Mouse (Mus musculus) midbrain, embryonic 14.5 days (tissue): ENCODE results near the gene Srgap2. TPM values are rescaled to one million over a fixed set of nuclear protein-coding genes. Genes with fewer than 3 reads are reported as not detected.

Experiments used
- ATAC-seq: fragments of 200-750 bp; cut with Nextera tagmentation; 2 replicates; pipeline ENCODE4 v1.8.0; 2017; ENCODE audit warnings: moderate number of reproducible peaks, moderate library complexity; ENCODE audit not compliant: low FRiP score, low TSS enrichment
- DNase-seq: peaks from one replicate; pipeline ENCODE4 v3.0.0-alpha.2; 2015
- H3K27ac ChIP-seq: fragments of 300-500 bp; sonication (generic); replicated peaks from 2 replicates; pipeline ENCODE4 v1.5.1; 2014; ENCODE audit warnings: mild to moderate bottlenecking, low read depth, low read length, moderate library complexity
- H3K27me3 ChIP-seq: fragments of 300-500 bp; sonication (generic); 2 replicates; pipeline ENCODE4 v1.6.1; 2014; ENCODE audit warnings: low read length, control low read depth, mixed read lengths; ENCODE audit not compliant: control insufficient read depth, insufficient read depth
- H3K36me3 ChIP-seq: fragments of 300-500 bp; sonication (generic); 2 replicates; pipeline ENCODE4 v1.6.1; 2014; ENCODE audit warnings: low read length, control low read depth; ENCODE audit not compliant: control insufficient read depth, insufficient read depth
- H3K4me1 ChIP-seq: fragments of 300-500 bp; sonication (generic); 2 replicates; pipeline ENCODE4 v1.6.1; 2014; ENCODE audit warnings: mild to moderate bottlenecking, antibody characterized with exemption, low read length, control low read depth; ENCODE audit not compliant: control insufficient read depth, insufficient read depth
- H3K4me2 ChIP-seq: fragments of 300-500 bp; sonication (generic); 2 replicates; pipeline ENCODE4 v1.6.1; 2014; ENCODE audit warnings: mild to moderate bottlenecking, low read length, moderate library complexity
- H3K4me3 ChIP-seq: fragments of 300-500 bp; sonication (generic); replicated peaks from 2 replicates; pipeline ENCODE4 v1.5.1; 2014; ENCODE audit warnings: low read depth, low read length
- H3K9ac ChIP-seq: fragments of 300-500 bp; sonication (generic); replicated peaks from 2 replicates; pipeline ENCODE4 v1.6.1; 2014; ENCODE audit warnings: mild to moderate bottlenecking, low read length, moderate library complexity
- H3K9me3 ChIP-seq: fragments of 300-500 bp; sonication (generic); 2 replicates; pipeline ENCODE4 v1.6.1; 2016; ENCODE audit warnings: low read length, control low read depth, mixed read lengths; ENCODE audit not compliant: control insufficient read depth
- WGBS: fragments of 180-500 bp; shearing (Covaris S2); extraction: QIAGEN DNeasy Blood & Tissue Kit; methylation state at CpG from one replicate; pipeline ENCODE4 v1.1.7; 2014; 5-methylcytosine and 5-hydroxymethylcytosine counted together
- polyA plus RNA-seq: library from polyadenylated mRNA; unstranded; fragments of >200 nt; fragmentation: Nextera tagmentation; extraction: Ambion mirVana; gene quantifications from 2 replicates; pipeline ENCODE4 v1.2.1, GENCODE M21; 2014

Srgap2 gene
- polyA plus RNA-seq, 1 experiment from 2014 or later: 30.8 TPM

DNA sequence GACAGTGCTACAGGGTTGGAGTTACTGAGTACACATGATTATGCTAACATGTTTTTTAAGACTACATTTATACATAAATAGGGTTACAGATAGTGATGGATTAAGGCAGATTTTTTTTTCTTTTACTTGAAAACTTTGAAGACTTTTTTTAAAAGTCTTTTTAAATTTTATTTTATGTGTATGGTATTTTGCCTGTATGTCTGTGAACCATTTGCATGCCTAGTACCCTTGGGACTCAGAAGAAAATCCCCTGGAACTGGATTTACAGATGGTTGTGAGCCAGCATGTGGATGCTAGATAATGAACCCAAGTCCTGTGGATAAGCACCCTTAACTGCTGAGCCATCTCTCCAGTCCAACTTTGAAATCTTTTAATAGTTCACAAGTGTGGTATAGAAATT, 26.3 kb upstream of the Srgap2 start:
- Histone ChIP-seq H3K9ac (no peak overlapping the region), H3K36me3 (no peaks in the 10 kb centered on the region), H3K4me1 (peaks cover 8% of the 10 kb centered on the region; the same call in 1 of the 2 replicates), H3K27ac (no peak overlapping the region), H3K4me2 (no peak overlapping the region), H3K27me3 (no peaks in the 10 kb centered on the region), H3K4me3 (no peak overlapping the region), H3K9me3 (no peaks in the 10 kb centered on the region)
- DNase-seq (no peak), ATAC-seq (no peak)

- no peak overlapping the region for H3K27ac ChIP-seq
- 94% methylated on average over 2 of the region's 2 CpGs for WGBS
- peaks cover 8% of the 10 kb centered on the region; the same call in 1 of the 2 replicates for H3K4me1 ChIP-seq
- no peak for ATAC-seq
- no peak overlapping the region for H3K4me2 ChIP-seq
- no peak overlapping the region for H3K4me3 ChIP-seq
- H3K36me3 ChIP-seq: no peaks in the 10 kb centered on the region
- H3K9ac ChIP-seq: no peak overlapping the region
- no peak for DNase-seq
- no peaks in the 10 kb centered on the region for H3K9me3 ChIP-seq
- no peaks in the 10 kb centered on the region for H3K27me3 ChIP-seq
Observed at GRCm38 (mm10) chr1:131551956-131552355, 24.8 kb upstream of the Srgap2 start.

- no peak overlapping the region for H3K4me3 ChIP-seq
- H3K9ac ChIP-seq: no peak overlapping the region
- H3K4me1 ChIP-seq: 0 out of 2 replicates have a peak, but pooled peaks cover 2% of the 10 kb centered on the region
- no peak overlapping the region for H3K4me2 ChIP-seq
- ATAC-seq (no peak), DNase-seq (peak; percentile 70)
- no peaks in the 10 kb centered on the region for H3K27me3 ChIP-seq
- no peak overlapping the region for H3K27ac ChIP-seq
- H3K9me3 ChIP-seq: no peaks in the 10 kb centered on the region
- 26% methylated on average over 8 of the region's 8 CpGs for WGBS
- H3K36me3 ChIP-seq: no peaks in the 10 kb centered on the region
Observed at GRCm38 (mm10) chr1:131548494-131549365, 21.6 kb upstream of the Srgap2 start.

DNA sequence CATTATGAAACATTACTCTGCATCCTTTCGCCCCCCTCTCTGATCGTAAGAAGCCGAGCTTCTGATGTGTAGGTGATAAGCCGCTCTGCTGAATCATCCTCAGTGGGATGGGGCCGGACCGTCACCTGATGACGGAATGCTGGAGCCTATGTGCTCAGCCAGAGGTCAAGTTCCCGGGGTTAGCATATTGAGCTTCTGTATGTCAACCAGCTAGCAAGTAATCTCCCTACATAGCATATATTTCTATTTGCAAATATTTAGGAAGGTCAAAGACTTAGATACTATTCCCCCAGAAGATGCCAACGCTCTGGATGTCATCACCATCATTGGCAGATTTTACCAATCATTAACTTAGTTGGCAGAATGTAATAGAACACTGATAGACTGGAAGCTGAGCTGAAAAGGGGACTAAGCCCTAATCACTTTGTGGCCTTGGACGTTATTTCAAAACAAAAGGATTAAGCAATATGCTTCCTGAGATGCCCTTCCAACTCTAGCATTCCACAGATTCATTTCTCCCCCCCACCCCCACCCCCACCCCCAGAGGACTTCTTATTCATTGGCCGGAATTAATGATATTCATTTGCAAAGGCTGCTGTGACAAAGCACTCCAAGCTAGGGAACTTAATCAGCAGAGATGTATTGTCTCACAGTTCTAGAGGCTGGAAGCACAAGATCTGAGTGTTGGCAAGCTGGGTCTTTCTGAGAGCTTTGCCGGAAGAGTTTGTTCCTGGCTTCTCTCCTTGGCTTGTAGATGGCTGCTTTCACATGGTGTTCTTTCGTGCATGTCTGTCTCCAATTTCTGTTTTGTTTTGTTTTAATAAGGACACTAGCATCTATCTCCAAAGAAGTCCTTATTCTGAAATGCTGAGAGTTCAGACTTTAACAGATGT, 19.9 kb upstream of the Srgap2 start:
- ATAC-seq (no peak), DNase-seq (no peak)
- 82% methylated on average over 13 of the region's 13 CpGs for WGBS

GRCm38 (mm10) chr1:131543886-131544565, 16.9 kb upstream of the Srgap2 start:
- no peak overlapping the region for H3K4me3 ChIP-seq
- no peak for DNase-seq
- no peak overlapping the region for H3K4me2 ChIP-seq
- ATAC-seq: no peak
- H3K27ac ChIP-seq: no peak overlapping the region
- WGBS: 87% methylated on average over 7 of the region's 7 CpGs
- H3K27me3 ChIP-seq: no peaks in the 10 kb centered on the region
- H3K9ac ChIP-seq: no peak overlapping the region
- H3K36me3 ChIP-seq: no peaks in the 10 kb centered on the region
- 0 out of 2 replicates have a peak, but pooled peaks cover 6% of the 10 kb centered on the region for H3K4me1 ChIP-seq
- H3K9me3 ChIP-seq: no peaks in the 10 kb centered on the region

More for the DNA sequence above, 19.9 kb upstream of the Srgap2 start:
- no peak overlapping the region for H3K27ac ChIP-seq
- H3K9me3 ChIP-seq: no peaks in the 10 kb centered on the region
- no peak overlapping the region for H3K9ac ChIP-seq
- H3K27me3 ChIP-seq: no peaks in the 10 kb centered on the region
- H3K4me1 ChIP-seq: 0 out of 2 replicates have a peak, but pooled peaks cover 2% of the 10 kb centered on the region
- H3K36me3 ChIP-seq: no peaks in the 10 kb centered on the region
- no peak overlapping the region for H3K4me3 ChIP-seq
- H3K4me2 ChIP-seq: no peak overlapping the region

DNA sequence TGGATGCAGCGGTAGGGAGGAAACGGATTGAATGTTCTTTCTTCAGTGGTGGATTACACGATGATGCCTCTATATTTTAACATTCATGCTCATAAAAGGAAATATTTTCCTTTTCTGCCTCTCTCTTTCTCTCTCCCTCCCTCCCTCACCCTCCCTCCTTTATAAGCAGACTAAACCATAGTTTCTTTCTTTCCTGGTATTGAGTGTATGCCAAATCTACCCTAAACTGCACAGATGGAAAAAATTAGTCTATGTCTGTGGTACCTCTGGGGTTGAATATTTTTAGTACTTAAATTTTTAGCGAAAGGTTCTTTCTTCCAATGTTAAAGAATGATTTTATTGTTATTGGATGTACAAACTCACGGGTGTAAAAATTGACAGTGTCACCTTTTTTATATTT, 14.8 kb upstream of the Srgap2 start:
- 0 out of 2 replicates have a peak, but pooled peaks cover 4% of the 10 kb centered on the region for H3K4me1 ChIP-seq
- no peaks in the 10 kb centered on the region for H3K9me3 ChIP-seq
- H3K36me3 ChIP-seq: no peaks in the 10 kb centered on the region
- WGBS: 93% methylated on average over 5 of the region's 5 CpGs
- H3K9ac ChIP-seq: no peak overlapping the region
- no peak overlapping the region for H3K27ac ChIP-seq
- H3K4me3 ChIP-seq: no peak overlapping the region
- H3K4me2 ChIP-seq: no peak overlapping the region
- ATAC-seq (no peak), DNase-seq (no peak)
- H3K27me3 ChIP-seq: no peaks in the 10 kb centered on the region

DNA sequence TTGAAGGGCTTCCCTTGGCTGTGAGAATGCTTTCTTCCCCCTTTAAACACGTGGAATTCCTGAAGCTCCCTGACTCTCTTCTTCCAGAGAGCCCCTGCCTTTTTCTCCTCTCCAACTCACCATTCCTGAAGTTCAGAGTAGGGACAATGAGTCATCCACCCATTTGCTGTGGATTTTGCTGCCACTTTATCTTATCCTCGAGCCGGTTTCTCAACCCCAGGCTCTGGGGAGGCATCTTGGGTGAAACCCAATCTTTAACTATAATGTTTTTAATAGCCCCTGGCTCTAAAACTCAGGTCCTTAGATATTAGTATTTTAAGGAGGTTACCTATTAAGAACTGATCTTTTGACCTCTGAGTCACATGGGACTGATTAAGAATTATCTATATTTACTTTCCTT, 14.3 kb upstream of the Srgap2 start:
- Histone ChIP-seq H3K27ac (no peak overlapping the region), H3K9ac (no peak overlapping the region), H3K4me3 (no peak overlapping the region), H3K27me3 (no peaks in the 10 kb centered on the region), H3K36me3 (no peaks in the 10 kb centered on the region), H3K4me2 (no peak overlapping the region), H3K9me3 (no peaks in the 10 kb centered on the region), H3K4me1 (0 out of 2 replicates have a peak, but pooled peaks cover 4% of the 10 kb centered on the region)
- no peak for ATAC-seq
- DNase-seq: no peak
- 58% methylated on average over 3 of the region's 3 CpGs for WGBS

- no peak for DNase-seq
- Histone ChIP-seq H3K4me3 (no peak overlapping the region), H3K36me3 (no peaks in the 10 kb centered on the region), H3K4me2 (no peak overlapping the region), H3K27ac (no peak overlapping the region), H3K4me1 (0 out of 2 replicates have a peak, but pooled peaks cover 4% of the 10 kb centered on the region), H3K9ac (no peak overlapping the region), H3K9me3 (no peaks in the 10 kb centered on the region), H3K27me3 (no peaks in the 10 kb centered on the region)
- no peak for ATAC-seq
- WGBS: 23% methylated on average over 5 of the region's 5 CpGs
Observed at GRCm38 (mm10) chr1:131540795-131541194, 13.6 kb upstream of the Srgap2 start.
